Mouse (Mus musculus): ENCODE data around the gene Lrrc20.

DNA sequence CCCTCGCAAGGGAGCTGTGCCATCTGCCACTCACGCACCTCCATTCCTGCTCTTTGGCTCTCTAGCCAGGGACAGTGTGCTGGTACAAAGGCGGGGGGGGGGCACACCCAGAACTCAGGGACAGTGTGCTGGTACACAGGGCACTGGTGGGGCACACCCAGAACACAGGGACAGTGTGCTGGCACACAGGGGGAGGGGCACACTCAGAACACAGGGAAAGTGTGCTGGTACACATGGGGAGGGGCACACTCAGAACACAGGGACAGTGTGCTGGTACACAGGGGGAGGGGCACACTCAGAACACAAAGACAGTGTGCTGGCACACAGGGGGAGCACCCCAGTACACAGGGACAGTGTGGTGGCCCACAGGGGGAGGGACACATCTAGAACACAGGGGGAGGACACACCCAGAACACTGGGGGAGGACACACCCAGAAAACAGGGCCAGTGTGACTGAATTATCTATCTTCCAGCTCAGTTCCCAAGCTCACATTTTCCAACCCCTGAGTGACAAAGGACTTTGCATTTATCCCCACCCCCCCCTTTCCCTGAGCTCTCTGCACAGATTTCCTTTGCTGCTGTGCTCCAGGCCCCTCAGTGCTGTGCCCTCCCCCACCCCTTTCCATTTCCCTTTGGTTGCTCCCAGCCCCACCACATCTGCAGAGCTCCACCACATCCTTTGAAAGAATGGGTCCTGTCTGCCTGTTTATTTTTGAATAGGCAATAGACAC is 58.9 kb downstream of the Lrrc20 start:
- TF ChIP-seq CTCF (IDR thresholded peaks at IDR 0.05; ENCODE audit: low read depth, low read length) (no peak), GATA1 (IDR thresholded peaks at IDR 0.05; ENCODE audit: borderline replicate concordance, low read length) (no peak), TAL1 (conservative IDR thresholded peaks at IDR 0.05; ENCODE audit: low read depth, low read length) (no peak)
